Mouse (Mus musculus) heart, embryonic 16.5 days (tissue): ENCODE results near the gene Uvssa. TPM values are rescaled to one million over a fixed set of nuclear protein-coding genes. Genes with fewer than 3 reads are reported as not detected.

Source experiments
- ATAC-seq: fragments of 200-750 bp; cut with Nextera tagmentation; replicated peaks from 2 replicates; pipeline ENCODE4 v1.8.0; 2017; ENCODE audit warnings: moderate number of reproducible peaks; ENCODE audit not compliant: insufficient read depth, low FRiP score; ENCODE audit errors: extremely low read depth
- H3K27ac ChIP-seq: fragments of 300-500 bp; sonication (generic); 2 replicates; pipeline ENCODE4 v1.5.1; 2014; ENCODE audit warnings: mild to moderate bottlenecking, low read length, control low read depth, moderate library complexity
- H3K27me3 ChIP-seq: fragments of 300-500 bp; sonication (generic); 2 replicates; pipeline ENCODE4 v1.6.1; 2014; ENCODE audit warnings: low read length, mixed read lengths; ENCODE audit not compliant: control insufficient read depth, insufficient read depth
- H3K36me3 ChIP-seq: fragments of 300-500 bp; sonication (generic); 2 replicates; pipeline ENCODE4 v1.6.1; 2014; ENCODE audit not compliant: control insufficient read depth, insufficient read depth
- H3K4me1 ChIP-seq: fragments of 300-500 bp; sonication (generic); 2 replicates; pipeline ENCODE4 v1.6.1; 2014; ENCODE audit warnings: low read length, mixed read lengths; ENCODE audit not compliant: control insufficient read depth, insufficient read depth
- H3K4me2 ChIP-seq: fragments of 300-500 bp; sonication (generic); 2 replicates; pipeline ENCODE4 v1.6.1; 2014; ENCODE audit warnings: low read depth, mild to moderate bottlenecking, control low read depth, low read length
- H3K4me3 ChIP-seq: fragments of 300-500 bp; sonication (generic); 2 replicates; pipeline ENCODE4 v1.5.1; 2014; ENCODE audit warnings: mild to moderate bottlenecking, control low read depth, low read length
- H3K9ac ChIP-seq: fragments of 300-500 bp; sonication (generic); 2 replicates; pipeline ENCODE4 v1.6.1; 2014; ENCODE audit warnings: low read length, control low read depth
- H3K9me3 ChIP-seq: fragments of 300-500 bp; sonication (generic); replicated peaks from 2 replicates; pipeline ENCODE4 v1.6.1; 2016; ENCODE audit warnings: low read length; ENCODE audit not compliant: control insufficient read depth
- WGBS: fragments of 180-500 bp; shearing (Covaris S2); extraction: QIAGEN DNeasy Blood & Tissue Kit; methylation state at CpG from one replicate; pipeline ENCODE4 v1.1.7; 2014; 5-methylcytosine and 5-hydroxymethylcytosine counted together
- polyA plus RNA-seq: library from polyadenylated mRNA; unstranded; fragments of >200 nt; fragmentation: Nextera tagmentation; extraction: Ambion mirVana; gene quantifications from 2 replicates; pipeline ENCODE4 v1.2.1, GENCODE M21; 2015

The Uvssa gene
- polyA plus RNA-seq, 1 experiment from 2014 or later: 4.7 TPM

DNA sequence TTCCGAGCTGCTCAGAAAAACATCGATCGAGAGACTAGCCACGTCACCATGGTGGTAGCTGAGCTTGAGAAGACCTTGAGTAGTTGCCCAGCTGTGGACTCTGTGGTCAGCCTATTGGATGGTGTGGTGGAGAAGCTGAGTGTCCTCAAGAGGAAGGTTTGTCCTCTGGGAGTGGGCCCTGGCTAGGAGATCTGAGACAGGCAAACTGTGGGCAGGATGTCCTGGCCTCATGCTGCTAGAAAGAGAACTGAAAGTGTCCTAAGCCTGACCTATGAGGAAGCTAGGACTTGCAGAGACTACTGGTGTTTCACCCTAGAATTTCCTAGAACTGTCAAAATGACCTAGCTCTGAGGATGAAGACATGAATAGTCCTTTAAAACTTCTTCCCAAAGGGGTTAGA is 19.9 kb upstream of the Uvssa start:
- no peak overlapping the region for H3K9ac ChIP-seq
- H3K27me3 ChIP-seq: no peaks in the 10 kb centered on the region
- peaks cover 23% of the 10 kb centered on the region for H3K36me3 ChIP-seq
- H3K27ac ChIP-seq: no peak overlapping the region
- H3K4me3 ChIP-seq: no peak overlapping the region
- ATAC-seq: no peak
- WGBS: 95% methylated on average over 4 of the region's 4 CpGs
- H3K4me2 ChIP-seq: no peak overlapping the region
- H3K4me1 ChIP-seq: peaks cover 11% of the 10 kb centered on the region
- no peaks in the 10 kb centered on the region for H3K9me3 ChIP-seq

DNA sequence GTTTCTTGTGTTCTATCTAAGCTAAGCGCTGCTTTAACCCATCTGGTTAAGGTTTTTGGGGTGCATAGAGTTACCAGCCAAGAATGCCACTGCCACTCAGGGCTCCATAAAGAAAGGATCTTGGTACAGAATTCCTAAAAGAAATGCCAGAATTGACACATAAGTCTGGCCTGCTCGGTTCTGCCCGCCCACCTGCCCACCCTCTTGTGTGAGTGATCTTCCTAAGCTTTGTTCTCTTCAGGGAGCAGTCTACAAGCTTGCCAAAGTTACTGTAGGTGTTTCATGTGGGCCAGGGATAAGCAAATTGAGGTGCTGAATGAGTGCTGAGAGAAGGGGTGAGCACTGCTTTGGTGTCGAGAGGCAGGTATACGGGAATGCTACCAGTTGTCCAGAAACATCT is 15.1 kb upstream of the Uvssa start:
- Histone ChIP-seq H3K36me3 (peaks cover 51% of the 10 kb centered on the region), H3K4me3 (no peak overlapping the region), H3K27ac (no peak overlapping the region), H3K4me1 (no peaks in the 10 kb centered on the region), H3K27me3 (no peaks in the 10 kb centered on the region), H3K9me3 (no peaks in the 10 kb centered on the region), H3K4me2 (no peak overlapping the region), H3K9ac (no peak overlapping the region)
- WGBS: 85% methylated on average over 5 of the region's 5 CpGs
- no peak for ATAC-seq

DNA sequence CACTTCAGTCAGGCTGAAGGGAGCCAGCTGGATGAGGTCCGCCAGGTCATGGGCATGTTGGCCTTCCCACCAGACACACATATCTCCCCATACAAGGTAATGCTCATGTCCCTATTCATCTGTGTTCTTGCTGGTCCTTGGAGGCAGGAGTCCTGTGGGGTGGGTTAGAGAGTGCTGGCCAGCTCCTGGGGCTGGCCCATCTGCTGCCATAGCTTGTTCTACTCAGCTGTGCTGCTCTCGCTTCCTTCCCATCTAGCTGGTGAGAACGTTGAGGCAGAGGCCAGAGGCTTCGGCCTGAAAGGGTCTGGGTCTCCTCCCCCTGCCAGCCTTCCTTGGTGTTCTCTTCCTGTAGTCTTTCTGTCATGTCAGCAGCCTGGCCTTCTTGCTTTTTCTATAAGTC is 9.7 kb upstream of the Uvssa start:
- Histone ChIP-seq H3K4me3 (no peak overlapping the region), H3K9me3 (no peaks in the 10 kb centered on the region), H3K9ac (no peak overlapping the region), H3K27ac (no peak overlapping the region), H3K36me3 (peaks cover 59% of the 10 kb centered on the region), H3K27me3 (no peaks in the 10 kb centered on the region), H3K4me2 (no peak overlapping the region), H3K4me1 (no peaks in the 10 kb centered on the region)
- WGBS: 87% methylated on average over 4 of the region's 4 CpGs
- no peak for ATAC-seq

DNA sequence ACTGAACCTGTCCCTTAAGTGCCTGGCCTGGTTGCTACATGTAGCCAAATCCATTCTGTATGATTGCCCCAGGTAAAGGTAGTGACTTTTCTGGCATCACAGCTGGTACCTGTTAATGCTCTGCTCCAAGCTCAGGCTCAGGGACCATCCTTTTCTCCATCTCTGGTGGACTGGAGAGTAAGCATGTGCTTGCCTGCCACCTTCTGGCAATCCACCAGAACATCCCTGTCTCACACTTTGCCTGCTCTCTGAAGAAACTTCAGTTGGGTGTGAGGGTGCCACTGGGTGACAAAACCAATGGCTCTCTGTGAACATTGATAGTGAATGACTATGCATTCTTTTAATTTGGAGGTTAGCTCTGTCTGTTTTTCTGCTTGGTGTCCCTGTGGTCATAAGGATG is 7.2 kb upstream of the Uvssa start:
- no peaks in the 10 kb centered on the region for H3K27me3 ChIP-seq
- no peak overlapping the region for H3K4me3 ChIP-seq
- peaks cover 45% of the 10 kb centered on the region for H3K36me3 ChIP-seq
- no peak overlapping the region for H3K27ac ChIP-seq
- no peaks in the 10 kb centered on the region for H3K4me1 ChIP-seq
- ATAC-seq: no peak
- no peaks in the 10 kb centered on the region for H3K9me3 ChIP-seq
- no peak overlapping the region for H3K4me2 ChIP-seq
- no peak overlapping the region for H3K9ac ChIP-seq

DNA sequence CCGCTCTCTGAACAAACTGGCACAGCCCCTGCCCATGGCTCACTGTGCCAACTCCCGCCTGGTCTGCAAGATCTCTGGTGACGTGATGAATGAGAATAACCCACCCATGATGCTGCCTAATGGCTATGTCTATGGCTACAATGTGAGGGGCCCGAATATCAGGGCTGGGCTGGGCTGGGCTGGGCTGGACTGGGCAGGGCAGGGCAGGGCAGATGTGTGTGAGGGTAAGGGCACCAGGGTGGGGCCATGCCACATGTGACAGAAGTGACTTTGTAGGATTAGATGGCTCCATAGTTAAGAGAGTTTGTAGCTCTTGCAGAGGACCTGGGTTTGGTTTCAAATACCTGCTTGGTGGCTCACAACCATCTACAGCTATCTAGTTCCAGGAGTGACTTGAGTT is 6.7 kb upstream of the Uvssa start:
- H3K27me3 ChIP-seq: no peaks in the 10 kb centered on the region
- H3K9ac ChIP-seq: no peak overlapping the region
- no peaks in the 10 kb centered on the region for H3K4me1 ChIP-seq
- H3K27ac ChIP-seq: no peak overlapping the region
- ATAC-seq: no peak
- H3K4me3 ChIP-seq: no peak overlapping the region
- 89% methylated on average over 4 of the region's 4 CpGs for WGBS
- no peaks in the 10 kb centered on the region for H3K9me3 ChIP-seq
- no peak overlapping the region for H3K4me2 ChIP-seq
- peaks cover 45% of the 10 kb centered on the region for H3K36me3 ChIP-seq

DNA sequence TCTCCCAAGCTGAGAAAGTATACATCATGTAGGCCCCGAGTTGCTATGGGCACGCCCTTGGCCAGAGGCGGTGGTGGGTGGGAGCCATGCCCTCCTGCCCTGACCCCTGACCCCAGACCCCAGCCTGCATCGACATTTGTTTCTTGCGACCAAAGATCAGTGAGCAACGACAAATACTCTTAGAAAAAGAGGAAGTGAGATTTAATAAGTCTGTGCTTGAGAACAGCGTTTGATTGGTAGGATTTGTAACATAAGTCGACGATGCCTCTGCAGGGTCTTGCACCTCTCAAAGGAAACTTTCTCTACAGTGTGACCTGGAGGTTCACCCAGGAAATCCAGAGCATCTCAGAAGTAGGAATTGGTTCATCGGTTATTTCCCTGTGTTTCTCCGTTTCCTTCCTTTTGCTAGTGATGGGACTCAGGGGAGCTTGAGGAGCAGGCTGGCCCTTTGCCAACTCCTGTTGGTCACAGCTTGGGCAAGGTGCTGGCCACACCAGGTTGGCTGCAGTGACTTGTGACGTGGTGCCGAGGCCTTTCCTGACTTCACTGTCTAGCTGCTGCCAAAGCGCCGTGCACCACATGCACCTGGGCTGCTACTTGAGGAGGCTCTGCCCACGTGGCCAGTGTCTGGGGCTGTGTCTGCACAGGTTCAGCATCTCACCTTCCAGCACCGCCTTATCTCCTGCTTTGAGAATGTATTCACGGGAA is 5.9 kb upstream of the Uvssa start:
- WGBS: 81% methylated on average over 18 of the region's 18 CpGs
- H3K36me3 ChIP-seq: peaks cover 39% of the 10 kb centered on the region
- no peak for ATAC-seq
- H3K4me1 ChIP-seq: no peaks in the 10 kb centered on the region
- H3K4me2 ChIP-seq: no peak overlapping the region
- no peaks in the 10 kb centered on the region for H3K27me3 ChIP-seq
- no peak overlapping the region for H3K27ac ChIP-seq
- no peaks in the 10 kb centered on the region for H3K9me3 ChIP-seq
- no peak overlapping the region for H3K9ac ChIP-seq
- H3K4me3 ChIP-seq: no peak overlapping the region

DNA sequence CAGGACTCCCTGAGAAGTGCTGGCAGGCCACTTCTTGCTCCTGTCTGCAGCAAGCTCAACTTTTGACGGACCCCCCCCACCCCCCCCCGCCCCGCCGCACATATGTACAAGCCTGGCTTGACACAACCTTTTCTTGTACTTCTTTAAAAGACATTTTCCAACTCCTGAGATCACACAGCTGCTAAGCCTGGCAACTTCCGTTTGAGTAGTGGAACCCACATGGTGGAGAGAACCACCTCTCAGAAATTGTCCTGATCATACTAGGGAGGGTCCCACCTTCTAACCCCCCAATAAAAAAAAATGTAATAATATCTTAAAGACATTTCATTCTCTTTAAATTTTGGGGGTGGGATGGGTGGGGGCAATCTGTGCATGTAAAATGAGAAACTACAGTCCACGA is 1.2 kb upstream of the Uvssa start:
- WGBS: 39% methylated on average over 6 of the region's 6 CpGs
- H3K9me3 ChIP-seq: no peaks in the 10 kb centered on the region
- H3K4me1 ChIP-seq: peaks cover 4% of the 10 kb centered on the region
- H3K27ac ChIP-seq: no peak overlapping the region
- peaks cover 20% of the 10 kb centered on the region for H3K36me3 ChIP-seq
- ATAC-seq: no peak
- H3K27me3 ChIP-seq: no peaks in the 10 kb centered on the region
- no peak overlapping the region for H3K9ac ChIP-seq
- no peak overlapping the region; the same call in 1 of the 2 replicates for H3K4me3 ChIP-seq
- peak overlapping the region; percentile 82; the same call in 1 of the 2 replicates for H3K4me2 ChIP-seq

DNA sequence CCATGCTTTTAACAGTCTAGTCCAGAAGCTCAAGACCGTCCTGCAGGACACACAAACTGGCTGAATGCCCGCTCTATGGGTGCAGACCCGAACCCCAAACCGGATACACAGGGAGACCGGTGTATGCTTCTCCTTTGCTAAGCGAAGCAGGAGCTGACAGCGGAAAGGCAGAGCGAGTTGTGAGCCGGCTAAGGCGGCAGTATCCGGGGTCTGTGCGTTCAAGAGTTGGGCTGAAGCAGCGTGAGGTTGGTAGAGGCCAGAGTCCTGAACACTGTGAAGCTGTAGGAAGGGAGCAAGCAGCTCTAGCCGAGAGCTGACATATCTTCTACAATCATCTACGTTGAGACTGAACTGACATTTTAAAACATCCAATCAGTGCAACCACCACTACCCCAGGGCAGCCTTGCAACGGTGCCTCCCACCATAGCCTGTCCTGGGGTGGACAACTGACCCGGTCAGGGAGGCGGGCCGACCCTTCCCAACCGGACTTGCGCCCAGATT is 498 bp upstream of the Uvssa start:
- Histone ChIP-seq H3K9me3 (no peaks in the 10 kb centered on the region), H3K27me3 (no peaks in the 10 kb centered on the region), H3K4me3 (peak overlapping the region; percentile 67), H3K4me2 (peak overlapping the region; percentile 82), H3K9ac (peak overlapping the region; percentile 80), H3K4me1 (peaks cover 4% of the 10 kb centered on the region), H3K27ac (peak overlapping the region; percentile 97), H3K36me3 (peaks cover 13% of the 10 kb centered on the region)
- 1% methylated on average over 21 of the region's 21 CpGs for WGBS
- ATAC-seq: peak; percentile 34

DNA sequence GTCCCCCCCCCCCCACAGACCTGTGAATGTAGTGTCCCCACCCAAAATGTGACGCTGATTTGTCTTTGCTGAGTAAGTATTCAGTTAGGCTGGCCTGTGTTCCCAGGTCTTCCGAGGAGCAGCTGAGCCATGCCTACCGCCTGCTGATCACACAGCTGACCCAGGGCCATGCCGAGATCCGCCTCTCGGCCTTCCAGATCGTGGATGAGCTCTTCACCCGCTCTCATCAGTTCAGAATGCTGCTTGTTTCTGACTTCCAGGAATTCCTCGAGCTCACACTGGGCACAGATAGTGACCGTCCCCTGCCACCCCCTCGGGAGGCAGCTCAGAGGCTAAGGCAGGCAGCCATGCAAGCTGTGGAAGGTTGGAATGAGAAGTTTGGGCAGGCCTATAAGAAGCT is 9.2 kb downstream of the Uvssa start:
- Histone ChIP-seq H3K4me2 (no peak overlapping the region), H3K27me3 (no peaks in the 10 kb centered on the region), H3K9me3 (no peaks in the 10 kb centered on the region), H3K27ac (no peak overlapping the region), H3K4me3 (no peak overlapping the region), H3K4me1 (no peaks in the 10 kb centered on the region), H3K36me3 (peaks cover 15% of the 10 kb centered on the region), H3K9ac (no peak overlapping the region)
- no peak for ATAC-seq
- WGBS: 73% methylated on average over 11 of the region's 11 CpGs
